Mouse (Mus musculus) T-helper 2 cell (primary cell): ENCODE data around the gene Wdr95.

ENCODE experiments used
- in situ Hi-C: fragments of 300-600 bp; cut with MboI, MseI; formaldehyde crosslinking; loops from one replicate; pipeline ENCODE4 v1.15.1; 2025; ENCODE audit warnings: high pct_unique_total_duplicates

Gene Wdr95

GRCm38 (mm10) chr5:149577449-149577848 is 49.0 kb downstream of the Wdr95 start:
- in situ Hi-C loops, result no loop called here

- in situ Hi-C loops, result no loop called here
Observed at GRCm38 (mm10) chr5:149582642-149583262, 54.3 kb downstream of the Wdr95 start.

GRCm38 (mm10) chr5:149583507-149583906 is 55.0 kb downstream of the Wdr95 start:
- in situ Hi-C loops, result no loop called here

GRCm38 (mm10) chr5:149584154-149584655 is 55.7 kb downstream of the Wdr95 start:
- in situ Hi-C loops, result no loop called here

GRCm38 (mm10) chr5:149585231-149585630 is 56.8 kb downstream of the Wdr95 start:
- in situ Hi-C loops, result loop anchor here (5.0 kb wide), 1 partner anchor 92 kb away; the partner anchor contains the start of gene B3glct

- in situ Hi-C loops, result loop anchor here (5.0 kb wide), 1 partner anchor 91 kb away; the partner anchor contains the start of gene B3glct
Observed at GRCm38 (mm10) chr5:149585910-149586309, 57.4 kb downstream of the Wdr95 start.

GRCm38 (mm10) chr5:149587327-149587895 is 58.9 kb downstream of the Wdr95 start:
- in situ Hi-C loops, result loop anchor here (5.0 kb wide), 1 partner anchor 90 kb away; the partner anchor contains the start of gene B3glct

GRCm38 (mm10) chr5:149588814-149589534 is 60.5 kb downstream of the Wdr95 start:
- in situ Hi-C loops, result loop anchor here (5.0 kb wide), 1 partner anchor 88 kb away; the partner anchor contains the start of gene B3glct

GRCm38 (mm10) chr5:149589932-149590331 is 61.5 kb downstream of the Wdr95 start:
- in situ Hi-C loops, result loop anchor here (5.0 kb wide), 1 partner anchor 87 kb away; the partner anchor contains the start of gene B3glct

GRCm38 (mm10) chr5:149594215-149594614 is 65.7 kb downstream of the Wdr95 start:
- in situ Hi-C loops, result no loop called here

GRCm38 (mm10) chr5:149597351-149597750 is 68.9 kb downstream of the Wdr95 start:
- in situ Hi-C loops, result no loop called here

- in situ Hi-C loops, result loop anchor here (25.0 kb wide), 1 partner anchor 1265 kb away; no protein-coding TSS in a partner anchor
Observed at GRCm38 (mm10) chr5:149601996-149602395, 73.5 kb downstream of the Wdr95 start.

- in situ Hi-C loops, result loop anchor here (25.0 kb wide), 1 partner anchor 1266 kb away; no protein-coding TSS in a partner anchor
Observed at GRCm38 (mm10) chr5:149603241-149603640, 74.8 kb downstream of the Wdr95 start.

GRCm38 (mm10) chr5:149607083-149607720 is 78.7 kb downstream of the Wdr95 start:
- in situ Hi-C loops, result loop anchor here (25.0 kb wide), 1 partner anchor 1270 kb away; no protein-coding TSS in a partner anchor

- in situ Hi-C loops, result loop anchor here (10.0 to 25.0 kb wide), 2 partner anchors 407 to 1274 kb away; no protein-coding TSS in a partner anchor
Observed at GRCm38 (mm10) chr5:149611476-149612164, 83.1 kb downstream of the Wdr95 start.

- in situ Hi-C loops, result loop anchor here (10.0 to 25.0 kb wide), 2 partner anchors 407 to 1275 kb away; no protein-coding TSS in a partner anchor
Observed at GRCm38 (mm10) chr5:149612165-149612518, 83.7 kb downstream of the Wdr95 start.

- in situ Hi-C loops, result loop anchor here (10.0 to 25.0 kb wide), 2 partner anchors 408 to 1275 kb away; no protein-coding TSS in a partner anchor
Observed at GRCm38 (mm10) chr5:149612740-149613139, 84.3 kb downstream of the Wdr95 start.

- in situ Hi-C loops, result loop anchor here (5.0 to 25.0 kb wide), 3 partner anchors 84 to 1279 kb away; no protein-coding TSS in a partner anchor
Observed at GRCm38 (mm10) chr5:149616138-149616537, 87.7 kb downstream of the Wdr95 start.

- in situ Hi-C loops, result loop anchor here (5.0 to 25.0 kb wide), 3 partner anchors 85 to 1280 kb away; no protein-coding TSS in a partner anchor
Observed at GRCm38 (mm10) chr5:149616817-149617216, 88.3 kb downstream of the Wdr95 start.

GRCm38 (mm10) chr5:149617776-149618425 is 89.4 kb downstream of the Wdr95 start:
- in situ Hi-C loops, result loop anchor here (5.0 to 25.0 kb wide), 3 partner anchors 86 to 1281 kb away; no protein-coding TSS in a partner anchor
